Mouse (Mus musculus) G1E (cell line): ENCODE data around the gene Tex264.

Experiments used
- CTCF ChIP-seq: IDR thresholded peaks from 2 replicates; pipeline ENCODE4 v1.5.1; 2012; ENCODE audit warnings: low read depth, low read length, inconsistent platforms, mixed read lengths
- GATA1 ChIP-seq: IDR thresholded peaks from 2 replicates; pipeline ENCODE4 v1.6.1; 2012; ENCODE audit warnings: borderline replicate concordance, low read length, inconsistent platforms, mixed read lengths
- POLR2AphosphoS5 ChIP-seq: IDR thresholded peaks from 2 replicates; pipeline ENCODE4 v1.6.1; 2012; ENCODE audit warnings: low read depth, low read length, inconsistent platforms; ENCODE audit not compliant: insufficient replicate concordance
- TAL1 ChIP-seq: conservative IDR thresholded peaks from 2 replicates; pipeline ENCODE4 v1.6.1; 2012; ENCODE audit warnings: low read depth, low read length, inconsistent platforms, mixed read lengths

DNA sequence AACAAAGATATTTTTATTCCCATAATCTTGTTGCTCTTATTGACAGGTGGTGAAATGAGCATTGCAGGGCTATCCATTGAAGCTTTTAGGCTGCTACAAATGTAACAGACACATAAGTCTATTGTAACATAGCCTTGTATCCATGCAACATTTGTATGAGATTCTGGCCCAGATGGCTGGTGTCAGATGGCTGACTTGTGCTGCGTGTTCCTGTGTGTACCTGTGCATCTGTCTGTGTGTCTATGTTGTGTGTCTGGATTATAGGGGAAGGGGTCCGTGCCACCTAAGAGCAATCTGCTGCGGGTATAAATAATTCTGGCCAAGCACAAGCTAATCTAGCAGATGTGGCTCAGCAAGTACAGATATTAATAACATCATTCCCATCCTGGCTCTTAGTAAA lies 68.2 kb downstream of the Tex264 start:
- TF ChIP-seq CTCF (no peak), GATA1 (no peak), TAL1 (no peak), POLR2AphosphoS5 (no peak)
